Mouse (Mus musculus) 416B (cell line): ENCODE measurements around the gene Tpk1.
"Not testable (repeated sequence)": the region's sequence is repeated elsewhere in the genome, so short reads cannot be mapped to it uniquely, and the experiment has no call there.

Experiments used
- DNase-seq: peaks from one replicate; pipeline ENCODE4 v3.0.0; 2011; ENCODE audit warnings: low read depth

The Tpk1 gene

DNA sequence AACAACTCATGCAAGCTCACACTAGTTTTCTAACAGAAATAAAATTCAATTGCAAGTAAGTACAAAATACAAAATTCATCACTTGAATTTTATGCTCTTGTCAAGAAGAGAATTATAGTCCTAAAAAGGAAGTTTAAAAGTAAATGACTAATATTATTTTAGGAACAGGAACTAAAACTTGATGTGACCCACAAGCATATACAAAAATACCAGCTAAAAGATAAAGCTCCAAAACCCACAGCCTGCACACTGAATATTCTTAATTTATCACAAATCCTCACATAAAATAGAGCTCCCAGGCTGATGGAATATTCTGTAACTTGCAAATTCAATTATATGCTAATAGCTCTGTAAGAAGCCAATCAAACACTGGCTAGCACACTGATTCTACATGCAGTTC lies 25.5 kb downstream of the Tpk1 start:
- DNase-seq, result peak; percentile 21

DNA sequence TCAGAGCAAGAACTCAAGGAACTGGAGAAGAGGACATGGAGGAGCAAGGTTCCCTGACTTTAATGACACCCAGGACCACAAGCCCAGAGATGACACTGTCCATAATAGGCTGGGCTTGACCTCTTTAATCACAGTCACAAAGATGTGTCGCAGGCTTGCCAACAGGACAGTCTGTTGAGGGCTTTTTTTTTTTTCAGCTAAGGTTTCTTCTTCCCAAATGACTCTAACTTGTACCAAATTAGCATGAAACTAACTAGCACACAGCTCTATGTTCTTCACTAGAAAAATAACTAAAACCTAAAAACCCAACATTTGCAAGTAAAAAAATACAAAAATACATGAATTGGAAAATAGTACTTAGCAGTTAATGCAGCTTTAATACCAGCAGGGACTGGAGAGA lies 27.2 kb downstream of the Tpk1 start:
- no peak for DNase-seq

DNA sequence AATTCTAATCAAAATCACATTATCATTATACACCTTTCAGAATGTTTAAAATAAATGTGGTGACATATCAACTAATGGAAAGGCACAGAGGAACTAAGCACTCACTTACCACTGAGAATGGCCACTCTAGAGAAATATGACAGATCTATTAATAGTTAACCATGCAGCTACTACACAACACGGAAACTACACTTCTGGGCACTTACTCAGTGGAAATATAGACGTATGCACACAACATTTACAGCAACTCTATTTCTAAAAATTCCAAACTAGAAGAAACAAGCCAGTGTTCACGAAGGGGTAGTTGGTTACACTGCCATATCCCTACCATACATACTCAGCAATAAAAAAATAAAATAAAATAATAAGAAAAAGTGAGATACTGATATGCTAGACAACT lies 28.0 kb downstream of the Tpk1 start:
- DNase-seq, result no peak

DNA sequence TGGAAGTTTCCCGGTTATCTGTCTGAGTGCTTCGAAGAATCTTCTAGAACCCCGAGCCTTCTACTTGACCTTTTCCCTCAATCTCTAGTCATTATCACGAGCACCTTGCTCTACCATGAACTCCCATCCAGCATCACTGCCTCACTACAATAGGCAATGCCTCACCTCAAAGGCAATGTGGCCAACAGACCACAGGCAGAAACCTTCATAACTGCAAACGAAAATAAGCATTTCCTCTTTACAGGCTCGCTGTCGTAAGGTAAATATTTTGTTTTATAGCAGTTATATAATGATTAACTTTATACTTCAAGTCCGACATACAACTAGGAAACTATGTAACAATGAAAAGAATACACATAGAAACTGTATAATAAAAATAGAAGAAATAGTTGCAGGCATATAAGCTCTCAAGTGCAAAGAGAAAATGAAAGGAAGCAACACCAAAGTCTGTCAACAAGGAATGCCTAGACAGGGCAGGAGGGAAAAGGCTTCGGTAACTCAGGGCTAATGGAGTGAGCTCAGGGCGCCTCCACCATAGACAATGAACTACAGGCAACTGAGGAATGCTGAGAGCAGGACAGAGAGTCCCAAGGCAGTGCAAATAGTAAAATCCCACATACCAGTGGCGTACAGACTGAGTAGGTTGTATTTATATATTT lies 29.0 kb downstream of the Tpk1 start:
- peak; percentile 25 for DNase-seq

DNA sequence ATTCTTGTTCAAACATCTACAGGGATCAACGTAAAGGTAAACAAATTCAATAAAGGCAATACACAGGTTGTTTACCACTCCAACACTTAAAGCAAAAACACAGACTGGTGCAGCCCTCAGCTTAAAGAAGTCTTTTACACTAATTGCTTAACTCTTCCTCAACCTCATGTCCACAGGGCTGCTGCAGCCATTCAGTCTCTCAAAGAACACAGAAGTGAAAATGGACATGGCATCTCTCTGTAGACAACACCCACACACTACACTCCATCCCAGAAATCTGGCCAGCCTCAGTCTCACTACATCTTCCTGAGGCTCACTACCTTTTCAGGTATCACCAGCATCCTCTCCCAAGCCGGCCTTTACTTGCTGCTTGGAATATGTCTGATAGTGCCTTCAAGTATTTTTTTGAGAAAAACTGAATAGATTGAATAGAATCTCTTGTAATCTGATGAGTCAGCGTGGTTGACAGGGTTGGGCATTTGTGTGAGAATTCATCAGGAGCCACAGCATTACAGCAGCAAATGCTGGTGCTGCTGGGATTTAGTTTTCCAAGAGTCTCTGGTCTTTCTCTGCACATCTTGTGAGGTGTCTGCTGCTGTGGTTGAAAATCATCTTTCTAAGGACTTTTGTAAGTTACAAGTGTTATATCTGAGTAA lies 32.6 kb downstream of the Tpk1 start:
- DNase-seq, result peak; percentile 15

DNA sequence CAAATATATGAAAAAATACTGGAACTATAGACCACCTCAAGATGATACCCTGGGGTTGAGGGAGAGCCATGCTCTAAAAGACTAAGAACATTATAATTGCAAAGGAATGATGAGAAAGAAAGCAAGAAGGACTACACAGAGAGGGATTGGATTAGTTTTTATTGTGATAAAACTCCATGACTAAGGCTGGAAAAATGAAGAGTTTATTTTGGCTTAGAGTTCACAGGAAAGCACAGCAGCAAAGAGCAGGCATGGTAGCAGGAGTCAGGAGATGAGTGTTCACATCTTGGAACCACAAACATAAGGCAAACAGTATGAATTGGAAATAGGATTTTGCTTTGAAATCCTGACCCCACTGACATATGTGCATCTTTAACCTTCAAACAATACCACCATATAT lies 33.2 kb downstream of the Tpk1 start:
- no peak for DNase-seq

DNA sequence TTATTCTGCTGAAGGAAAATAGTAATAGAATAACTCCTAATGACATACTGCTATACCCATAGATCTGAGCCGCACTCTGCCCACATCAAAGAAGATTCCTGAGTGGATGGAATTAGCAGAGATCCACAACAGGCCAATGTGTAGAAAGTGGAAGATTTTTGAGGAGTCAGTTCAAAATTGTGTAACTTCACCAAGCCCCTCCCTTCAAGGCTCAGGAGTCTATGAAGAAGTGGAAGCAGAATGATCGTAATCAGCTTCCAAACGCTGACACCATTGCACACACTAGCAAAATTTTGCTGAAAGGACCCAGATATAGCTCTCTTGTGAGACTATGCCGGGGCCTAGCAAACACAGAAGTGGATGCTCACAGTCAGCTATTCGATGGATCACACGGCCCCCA lies 42.6 kb downstream of the Tpk1 start:
- DNase-seq, result not testable (repeated sequence)

DNA sequence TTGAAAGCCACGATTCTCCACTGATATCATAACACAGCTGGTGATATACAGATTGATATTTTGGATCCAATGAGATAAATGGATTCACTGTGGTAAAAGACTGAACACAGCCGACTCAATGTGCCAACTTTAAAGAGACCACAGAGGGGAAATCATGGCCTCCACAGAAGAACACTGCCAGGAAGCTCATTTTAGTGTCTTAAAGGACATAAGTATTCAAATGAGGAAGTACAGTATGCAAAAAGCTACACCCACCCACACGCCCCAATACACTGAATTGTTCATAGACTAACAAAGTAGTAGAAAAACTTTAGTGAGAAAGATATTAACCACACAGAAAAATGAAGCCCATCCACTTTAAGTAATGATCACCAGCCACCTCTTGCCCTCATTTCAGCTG lies 46.8 kb downstream of the Tpk1 start:
- peak; percentile 77 for DNase-seq

DNA sequence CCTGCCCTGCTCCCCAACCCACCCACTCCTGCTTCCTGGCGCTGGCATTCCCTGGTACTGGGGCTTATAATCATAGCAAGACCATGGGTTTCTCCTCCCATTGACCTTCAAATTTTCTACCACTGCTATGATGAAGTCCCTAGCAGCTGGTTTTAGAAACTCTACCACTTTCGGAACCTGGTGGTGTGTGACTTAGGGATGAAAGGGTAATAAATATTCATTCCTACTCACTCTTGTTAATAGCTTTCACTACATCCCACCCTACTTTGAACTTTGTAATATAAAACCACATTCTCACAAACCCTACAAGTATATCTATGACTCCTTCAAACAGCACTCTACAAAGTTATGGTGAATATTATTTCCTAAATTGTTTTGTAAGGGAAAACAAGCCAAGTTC lies 54.3 kb downstream of the Tpk1 start:
- DNase-seq, result no peak

DNA sequence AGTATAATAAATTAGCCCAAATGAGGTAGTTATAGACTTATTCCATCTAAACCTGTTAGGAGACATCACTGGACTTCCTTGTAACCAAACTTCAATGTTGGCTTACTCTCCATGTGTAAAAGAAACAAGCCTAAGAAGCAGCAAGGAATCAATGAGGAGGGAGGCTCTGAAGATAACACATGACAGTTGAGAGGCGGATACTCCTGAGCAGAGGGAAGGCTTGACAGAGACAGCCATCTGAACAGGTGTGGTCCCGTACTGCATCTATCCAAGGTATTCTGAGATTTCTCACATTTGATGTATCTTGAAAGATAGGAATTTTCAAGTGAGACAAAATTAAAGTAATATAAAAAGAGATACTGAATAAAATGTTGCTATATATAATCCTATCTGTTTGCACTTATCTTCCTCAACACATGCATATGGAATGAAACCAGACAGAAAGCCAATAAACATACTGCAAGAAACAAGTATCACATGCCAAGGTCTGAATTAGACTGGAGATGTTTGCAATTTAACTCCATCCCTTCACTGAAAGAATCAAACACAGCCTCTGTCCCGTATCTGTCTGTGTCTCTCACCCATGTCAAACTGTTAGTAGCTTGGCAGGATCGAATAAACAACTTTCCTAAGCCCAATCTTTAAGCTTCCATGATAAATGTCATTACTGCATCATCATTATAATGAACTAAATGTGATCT lies 75.1 kb downstream of the Tpk1 start:
- DNase-seq, result no peak

DNA sequence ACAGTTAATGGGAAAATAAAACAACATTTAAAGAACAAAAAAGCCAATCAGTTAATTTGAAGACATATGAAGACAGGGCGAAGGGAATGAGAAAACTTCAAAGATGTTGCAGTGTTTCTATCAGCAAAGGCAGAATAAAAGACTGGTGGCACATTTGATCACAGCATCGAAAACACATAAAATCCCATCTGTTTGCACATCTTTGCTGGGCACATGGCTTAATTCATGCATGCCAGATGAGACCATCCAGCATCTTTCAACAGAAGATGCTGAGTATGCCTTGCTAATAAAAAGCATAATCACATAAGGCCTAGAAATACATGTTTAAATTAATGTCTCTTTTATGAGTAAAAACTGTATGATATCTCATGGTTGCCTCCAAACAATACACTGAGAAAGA lies 80.8 kb downstream of the Tpk1 start:
- no peak for DNase-seq

DNA sequence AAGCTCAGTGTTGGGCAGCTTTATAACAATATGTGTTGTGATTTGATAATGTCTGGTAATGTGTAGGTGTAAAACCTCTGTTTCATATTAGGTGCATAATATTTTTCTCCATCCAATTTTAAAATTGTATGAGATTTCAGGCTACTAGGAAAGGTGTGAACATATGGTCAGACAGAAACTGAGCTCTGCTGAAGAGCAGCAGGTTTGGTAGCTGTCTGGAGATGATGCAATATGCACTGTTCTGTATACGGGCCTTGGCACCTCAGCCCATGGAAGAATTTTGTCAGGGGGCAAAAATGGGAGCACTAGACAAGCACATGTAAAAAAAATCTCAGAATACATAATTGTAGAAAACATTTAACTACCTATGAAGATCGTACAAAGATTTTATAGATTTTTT lies 84.3 kb downstream of the Tpk1 start:
- no peak for DNase-seq

DNA sequence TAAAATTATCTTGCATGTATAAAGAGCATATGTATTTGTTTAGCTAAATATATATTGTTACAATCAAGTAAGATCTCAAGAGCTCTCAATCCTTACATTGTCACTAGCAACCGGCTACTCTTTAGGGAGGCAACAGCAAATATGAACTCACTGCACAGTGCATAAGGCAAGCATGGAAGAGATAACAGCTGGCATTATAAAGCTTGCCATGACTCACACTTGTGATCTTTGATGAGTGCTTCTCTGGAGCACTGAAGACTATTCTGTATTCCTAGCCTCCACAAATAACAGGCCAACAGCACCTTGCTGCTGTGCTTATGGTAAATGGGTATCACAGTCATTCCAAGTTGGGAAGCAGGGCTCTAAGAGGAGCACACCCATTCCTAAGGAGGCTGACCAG lies 98.2 kb downstream of the Tpk1 start:
- DNase-seq, result no peak

DNA sequence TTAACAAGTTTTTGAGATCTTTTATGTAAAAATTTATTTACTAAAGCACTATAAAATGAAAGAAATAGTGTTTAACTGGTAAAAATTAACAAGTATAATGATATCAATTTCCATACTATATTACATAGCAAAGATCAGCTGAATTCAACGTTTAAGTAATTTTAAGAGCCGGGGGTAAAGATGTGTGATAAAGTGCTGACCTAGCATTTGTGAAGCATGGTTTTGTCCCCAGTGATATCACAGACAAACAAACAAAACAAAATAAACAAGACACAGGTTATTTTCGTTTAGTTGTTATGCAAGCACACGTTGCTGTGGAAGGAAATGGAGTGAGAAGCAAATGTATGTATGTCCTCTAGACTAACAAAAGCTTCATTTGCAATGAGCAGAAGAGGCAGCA lies 103.6 kb downstream of the Tpk1 start:
- no peak for DNase-seq

DNA sequence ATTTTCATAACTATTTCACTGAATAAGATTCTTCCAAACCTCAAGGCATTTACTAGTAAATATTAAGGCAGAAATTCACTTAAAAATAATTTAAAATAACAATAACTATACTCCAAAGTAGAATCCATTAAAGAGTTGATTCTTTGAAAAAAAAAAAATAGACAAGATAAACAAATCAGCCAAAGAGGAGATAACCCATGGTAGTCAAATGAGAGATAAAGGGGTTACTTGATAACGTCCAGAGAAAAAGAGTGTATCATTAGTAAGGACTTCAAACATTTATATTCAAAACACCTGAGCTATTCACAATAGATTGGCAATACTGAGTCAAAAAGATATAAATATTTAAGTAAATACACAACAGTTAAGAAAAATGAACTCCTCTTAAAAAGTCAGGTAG lies 114.7 kb downstream of the Tpk1 start:
- no peak for DNase-seq

DNA sequence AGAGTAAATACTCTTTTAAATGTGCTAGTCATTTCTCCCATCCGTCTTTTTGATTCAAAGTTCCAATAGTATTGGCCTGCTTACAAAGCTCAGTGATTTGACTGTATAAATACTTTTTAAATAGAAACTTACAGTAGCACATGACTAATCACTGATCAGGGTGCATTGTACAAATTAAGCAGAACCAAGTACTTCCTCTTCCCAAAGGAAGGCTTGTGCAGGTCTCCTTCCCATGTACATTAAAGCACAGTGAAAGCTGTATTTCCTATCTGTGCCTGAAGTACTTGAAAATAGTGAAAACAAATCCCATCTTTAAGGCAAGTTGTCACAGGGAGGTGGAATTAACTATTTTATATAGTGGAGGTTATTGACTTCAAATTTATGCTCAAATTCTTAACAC lies 119.5 kb downstream of the Tpk1 start:
- peak; percentile 14 for DNase-seq

DNA sequence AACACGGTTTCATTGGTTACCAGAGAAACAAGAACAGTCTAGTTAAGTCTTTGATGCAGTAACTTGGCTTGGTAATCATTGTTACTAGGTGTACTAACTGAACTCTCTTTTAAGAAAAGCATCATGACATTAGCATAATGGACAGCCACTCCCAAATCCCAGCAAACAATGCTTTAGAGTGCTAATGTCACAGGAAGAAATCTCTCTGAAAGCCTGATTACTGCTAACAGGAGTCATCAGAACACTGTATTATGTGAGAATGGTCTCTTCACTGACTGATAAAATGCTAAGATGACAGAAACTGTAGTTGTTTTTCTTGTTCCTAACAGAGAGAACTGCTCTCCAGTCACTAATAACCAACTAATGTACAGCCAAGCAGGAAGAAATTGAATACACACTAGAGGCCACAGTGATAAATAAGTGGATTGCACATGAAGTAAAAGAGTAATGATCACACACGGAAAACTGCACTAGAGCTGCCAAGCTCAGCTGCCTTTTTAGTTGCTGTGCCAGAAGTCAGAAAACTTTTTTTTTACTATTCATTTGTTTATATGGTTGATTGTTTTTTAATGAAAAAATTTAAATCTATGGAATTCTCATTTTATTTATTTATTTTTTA lies 128.7 kb downstream of the Tpk1 start:
- DNase-seq, result no peak

DNA sequence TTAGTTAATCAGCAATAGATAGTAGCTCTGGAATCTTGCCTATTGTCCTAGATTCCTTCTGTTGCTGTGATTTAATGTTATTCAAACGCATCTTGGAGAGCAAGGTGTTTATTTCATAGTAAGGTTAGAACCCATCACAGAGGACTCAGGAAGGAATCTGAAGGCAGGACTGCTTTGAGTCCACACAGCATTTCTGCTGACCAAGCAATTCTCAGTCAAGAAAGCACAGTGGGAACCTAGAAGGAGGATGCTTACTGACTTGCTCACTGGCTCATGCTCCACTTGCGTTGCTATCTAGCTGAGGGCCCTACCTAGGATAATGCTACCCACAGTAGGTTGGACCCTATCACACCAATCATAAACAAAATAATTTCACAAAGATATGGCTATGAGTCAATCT lies 130.6 kb downstream of the Tpk1 start:
- no peak for DNase-seq

DNA sequence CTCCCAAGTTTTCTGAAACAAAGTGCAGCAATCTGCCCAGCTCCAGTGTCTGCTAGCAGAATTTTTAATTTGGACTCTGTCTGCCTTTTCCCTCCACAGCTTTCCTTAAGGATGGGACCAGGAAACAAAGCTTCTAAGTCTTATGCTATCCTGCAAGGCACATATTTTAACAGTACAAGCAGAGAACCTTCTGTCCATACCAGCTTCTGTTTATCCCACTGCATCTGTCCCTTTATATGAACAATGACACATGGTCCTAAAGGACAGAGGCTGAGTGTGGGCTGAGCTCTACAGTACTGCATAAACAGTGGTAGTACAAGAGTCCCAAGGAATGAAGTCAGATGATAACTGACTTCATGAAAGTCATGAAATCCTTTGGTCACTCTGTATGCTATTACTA lies 132.8 kb downstream of the Tpk1 start:
- no peak for DNase-seq

DNA sequence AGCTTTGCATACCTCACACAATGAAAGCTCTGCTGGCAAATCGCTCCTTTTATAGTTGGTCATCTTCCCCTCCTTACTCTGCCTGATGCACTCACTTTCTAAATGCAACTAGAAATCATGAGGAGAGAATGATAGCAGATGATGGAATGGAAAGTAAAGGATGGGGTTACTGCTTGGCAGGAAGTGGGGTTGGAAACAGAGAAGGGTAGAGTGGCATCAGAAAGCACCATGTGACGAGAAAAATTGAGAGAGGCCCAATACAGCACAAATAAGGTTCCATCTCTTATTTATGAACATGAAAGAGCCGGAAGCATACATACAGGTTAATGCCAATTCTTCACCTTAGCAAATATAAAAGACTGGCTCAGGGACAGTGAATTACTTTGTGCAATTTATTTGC lies 133.3 kb downstream of the Tpk1 start:
- DNase-seq, result peak; percentile 15

DNA sequence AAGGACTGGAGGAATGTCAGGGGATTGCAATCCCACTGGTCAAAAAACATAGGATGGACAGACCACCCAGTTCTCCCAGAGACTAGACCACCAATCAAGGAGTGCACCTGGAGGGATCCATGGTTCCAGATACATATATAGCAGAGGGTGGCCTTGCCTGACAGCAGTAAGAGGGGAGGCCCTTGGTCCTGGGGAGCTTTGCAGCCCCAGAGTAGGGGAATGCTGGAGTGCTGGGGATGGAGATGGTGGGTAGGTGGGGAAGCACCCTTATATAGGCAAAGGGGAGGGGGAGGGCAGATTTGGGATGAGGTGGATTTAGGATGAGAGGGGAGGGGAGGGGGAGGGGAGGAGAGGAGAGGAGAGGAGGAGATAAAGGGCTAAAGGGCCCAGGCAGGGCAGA lies 134.1 kb downstream of the Tpk1 start:
- no peak for DNase-seq

DNA sequence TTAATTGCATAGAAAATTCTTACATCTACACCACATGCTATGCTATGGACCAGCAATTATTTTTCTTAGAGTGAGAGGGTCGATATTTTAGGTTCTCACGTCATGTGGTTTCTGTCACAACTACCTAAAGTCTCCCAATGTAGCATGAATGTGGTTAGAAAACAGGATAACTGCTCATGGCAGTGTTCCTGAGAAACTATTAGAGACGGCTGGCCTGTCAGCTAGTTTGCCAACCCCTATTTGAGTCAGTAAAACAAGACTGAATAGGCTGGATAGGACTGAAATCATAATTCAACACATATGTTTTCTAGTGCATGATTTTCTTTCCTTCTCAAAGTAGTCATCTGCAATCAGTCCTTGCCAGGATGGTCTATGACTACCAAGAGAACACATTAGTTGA lies 137.1 kb downstream of the Tpk1 start:
- no peak for DNase-seq

DNA sequence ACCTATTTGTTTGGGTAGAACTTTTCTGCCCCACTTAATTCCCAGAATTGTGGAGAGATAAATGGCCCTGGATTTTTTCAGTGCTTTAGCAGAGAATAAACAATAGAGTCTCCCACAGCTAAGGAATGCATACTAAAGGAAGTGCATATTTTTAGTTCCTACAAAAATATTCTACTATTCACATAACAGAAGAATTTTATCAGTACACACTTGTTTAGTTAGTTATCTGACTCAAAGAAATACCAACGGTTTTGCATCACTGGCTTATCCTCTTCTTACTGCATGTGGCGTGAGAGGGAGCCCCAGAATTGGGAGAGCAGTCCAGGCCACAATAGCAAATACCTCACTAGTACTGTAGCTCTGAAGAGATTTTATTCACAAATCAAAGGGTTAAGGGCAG lies 141.1 kb downstream of the Tpk1 start:
- DNase-seq, result no peak
